9 mouse cellular contexts compared by ENCODE assay signal in genomic region chr9:71750015-71750672, GRCm38 (mm10). TPM values are rescaled to one million over a fixed set of nuclear protein-coding genes. Genes with fewer than 3 reads are reported as not detected.
A peak's percentile ranks its signal among the peaks of the same experiment; 100 is the strongest.
DNase-seq lines count a peak whose midpoint lies in the region; ATAC-seq and TF ChIP-seq lines count a peak whose summit lies in the region.
"Had no signal": no experiment of that assay in that cellular context is flagged by ENCODE, and none has a peak within 500 bp of the region (broad histone marks: within the 10 kb centered on the region; RNA-seq: fewer than 3 reads in every experiment).

No protein-coding gene starts in this region.

- H3K36me3 ChIP-seq in intestine, embryonic 14.5 days (ENCODE audit: control insufficient read depth, insufficient read depth, low read length) = no peaks in the 10 kb centered on the region
- no peaks in the 10 kb centered on the region for H3K36me3 ChIP-seq in intestine, postnatal 0 days (ENCODE audit: control insufficient read depth, insufficient read depth)
- H3K36me3 ChIP-seq in embryonic facial prominence, embryonic 14.5 days (ENCODE audit: control insufficient read depth, insufficient read depth, low read length) = no peaks in the 10 kb centered on the region
- no peaks in the 10 kb centered on the region for H3K36me3 ChIP-seq in kidney, embryonic 16.5 days (ENCODE audit: insufficient read depth, low read length)
- no peaks in the 10 kb centered on the region for H3K36me3 ChIP-seq in midbrain, postnatal 0 days (ENCODE audit: insufficient read depth, low read length)
- no peaks in the 10 kb centered on the region for H3K36me3 ChIP-seq in hindbrain, embryonic 13.5 days
- H3K36me3 ChIP-seq: limb, embryonic 15.5 days had no signal

- no peak for DNase-seq in intestine, embryonic 14.5 days (ENCODE audit: low spot score)
- DNase-seq in embryonic facial prominence, embryonic 14.5 days (ENCODE audit: low spot score) = peak; percentile 68
- DNase-seq in midbrain, postnatal 0 days (ENCODE audit: low spot score) = peak; percentile 30
- DNase-seq in layer of hippocampus, postnatal 25 days (ENCODE audit: extremely low spot score in 1 of 2, low spot score in 1 of 2) = no peak
- DNase-seq in gastrocnemius, postnatal 4 days (ENCODE audit: low spot score in 2 of 2) = no peak

- no peaks in the 10 kb centered on the region for H3K9me3 ChIP-seq in intestine, embryonic 14.5 days (ENCODE audit: control insufficient read depth, low read length)
- H3K9me3 ChIP-seq in intestine, postnatal 0 days (ENCODE audit: control insufficient read depth) = no peaks in the 10 kb centered on the region
- H3K9me3 ChIP-seq in embryonic facial prominence, embryonic 14.5 days (ENCODE audit: control insufficient read depth, low read length) = no peaks in the 10 kb centered on the region
- H3K9me3 ChIP-seq in kidney, embryonic 16.5 days (ENCODE audit: low read length) = no peaks in the 10 kb centered on the region
- H3K9me3 ChIP-seq in midbrain, postnatal 0 days (ENCODE audit: low read length) = no peaks in the 10 kb centered on the region
- H3K9me3 ChIP-seq in hindbrain, embryonic 13.5 days = no peaks in the 10 kb centered on the region
- H3K9me3 ChIP-seq: limb, embryonic 15.5 days had no signal

- 0 out of 2 replicates have a peak overlapping the region, but pooled peaks have one; percentile 43 for H3K27ac ChIP-seq in intestine, embryonic 14.5 days (ENCODE audit: low read depth)
- H3K27ac ChIP-seq in intestine, postnatal 0 days (ENCODE audit: low read depth, low read length) = no peak overlapping the region
- H3K27ac ChIP-seq in embryonic facial prominence, embryonic 14.5 days (replicated peaks; ENCODE audit: low read depth, low read length) = no peak overlapping the region
- peak overlapping the region; percentile 19; the same call in 1 of the 2 replicates for H3K27ac ChIP-seq in kidney, embryonic 16.5 days (ENCODE audit: low read length)
- no peak overlapping the region for H3K27ac ChIP-seq in midbrain, postnatal 0 days (ENCODE audit: low read depth, low read length)
- no peak overlapping the region for H3K27ac ChIP-seq in hindbrain, embryonic 13.5 days
- H3K27ac ChIP-seq: limb, embryonic 15.5 days had no signal

- ATAC-seq in intestine, embryonic 14.5 days (replicated peaks; ENCODE audit: low FRiP score, low TSS enrichment, low read depth) = no peak
- ATAC-seq in intestine, postnatal 0 days = no peak
- peak; percentile 28; the same call in 1 of the 2 replicates for ATAC-seq in embryonic facial prominence, embryonic 14.5 days (ENCODE audit: low read depth)
- peak; percentile 35; the same call in 1 of the 2 replicates for ATAC-seq in kidney, embryonic 16.5 days (ENCODE audit: low FRiP score, low TSS enrichment)
- no peak for ATAC-seq in midbrain, postnatal 0 days (ENCODE audit: low FRiP score)
- no peak for ATAC-seq in hindbrain, embryonic 13.5 days (ENCODE audit: low FRiP score)

- H3K27me3 ChIP-seq in intestine, embryonic 14.5 days (replicated peaks; ENCODE audit: control insufficient read depth, insufficient read depth, low read length) = no peaks in the 10 kb centered on the region
- H3K27me3 ChIP-seq in intestine, postnatal 0 days (replicated peaks; ENCODE audit: control insufficient read depth, insufficient read depth, low read length) = no peaks in the 10 kb centered on the region
- H3K27me3 ChIP-seq in embryonic facial prominence, embryonic 14.5 days (replicated peaks; ENCODE audit: control insufficient read depth, insufficient read depth, low read length) = no peaks in the 10 kb centered on the region
- no peaks in the 10 kb centered on the region for H3K27me3 ChIP-seq in kidney, embryonic 16.5 days (ENCODE audit: insufficient read depth, low read length)
- no peaks in the 10 kb centered on the region for H3K27me3 ChIP-seq in midbrain, postnatal 0 days (ENCODE audit: insufficient read depth, low read length)
- no peaks in the 10 kb centered on the region for H3K27me3 ChIP-seq in hindbrain, embryonic 13.5 days
- H3K27me3 ChIP-seq: limb, embryonic 15.5 days had no signal

- 0 out of 2 replicates have a peak overlapping the region, but pooled peaks have one; percentile 5 for H3K4me2 ChIP-seq in intestine, embryonic 14.5 days (ENCODE audit: low read length)
- H3K4me2 ChIP-seq in intestine, postnatal 0 days (replicated peaks; ENCODE audit: low read depth) = no peak overlapping the region
- H3K4me2 ChIP-seq in embryonic facial prominence, embryonic 14.5 days (ENCODE audit: low read depth, low read length) = no peak overlapping the region
- no peak overlapping the region for H3K4me2 ChIP-seq in kidney, embryonic 16.5 days (replicated peaks; ENCODE audit: low read depth, low read length)
- H3K4me2 ChIP-seq in midbrain, postnatal 0 days (ENCODE audit: low read depth, low read length, poor library complexity, severe bottlenecking) = no peak overlapping the region
- no peak overlapping the region for H3K4me2 ChIP-seq in hindbrain, embryonic 13.5 days
- H3K4me2 ChIP-seq: limb, embryonic 15.5 days had no signal

- no peak for TF ChIP-seq CTCF in intestine, postnatal 0 days (IDR thresholded peaks at IDR 0.05; ENCODE audit: low read depth)
- no peak for TF ChIP-seq CTCF in midbrain, postnatal 0 days (IDR thresholded peaks at IDR 0.05)

- peaks cover 30% of the 10 kb centered on the region for H3K4me1 ChIP-seq in intestine, embryonic 14.5 days (replicated peaks; ENCODE audit: control insufficient read depth, insufficient read depth, low read length)
- peaks cover 7% of the 10 kb centered on the region for H3K4me1 ChIP-seq in intestine, postnatal 0 days (replicated peaks; ENCODE audit: control insufficient read depth, insufficient read depth, low read length)
- H3K4me1 ChIP-seq in embryonic facial prominence, embryonic 14.5 days (ENCODE audit: control insufficient read depth, insufficient read depth, low read length) = peaks cover 22% of the 10 kb centered on the region
- peaks cover 28% of the 10 kb centered on the region for H3K4me1 ChIP-seq in kidney, embryonic 16.5 days (ENCODE audit: insufficient read depth, low read length)
- H3K4me1 ChIP-seq in midbrain, postnatal 0 days (ENCODE audit: insufficient read depth, low read length) = no peaks in the 10 kb centered on the region
- H3K4me1 ChIP-seq in hindbrain, embryonic 13.5 days (replicated peaks) = 0 out of 2 replicates have a peak, but pooled peaks cover 9% of the 10 kb centered on the region

- WGBS in intestine, embryonic 14.5 days = 12% methylated on average over 4 of the region's 4 CpGs
- WGBS in intestine, postnatal 0 days = 16% methylated on average over 4 of the region's 4 CpGs
- WGBS in embryonic facial prominence, embryonic 14.5 days = 30% methylated on average over 4 of the region's 4 CpGs
- WGBS in kidney, embryonic 16.5 days = 14% methylated on average over 4 of the region's 4 CpGs
- WGBS in midbrain, postnatal 0 days = 13% methylated on average over 4 of the region's 4 CpGs
- WGBS in hindbrain, embryonic 13.5 days = 9% methylated on average over 4 of the region's 4 CpGs

- H3K4me3 ChIP-seq in intestine, embryonic 14.5 days (ENCODE audit: low read depth, low read length) = no peak overlapping the region
- no peak overlapping the region for H3K4me3 ChIP-seq in intestine, postnatal 0 days (ENCODE audit: low read depth, low read length)
- H3K4me3 ChIP-seq in embryonic facial prominence, embryonic 14.5 days (ENCODE audit: low read depth, low read length) = no peak overlapping the region
- H3K4me3 ChIP-seq in kidney, embryonic 16.5 days (ENCODE audit: low read length) = no peak overlapping the region
- H3K4me3 ChIP-seq in midbrain, postnatal 0 days (ENCODE audit: low read depth, low read length) = no peak overlapping the region
- no peak overlapping the region for H3K4me3 ChIP-seq in hindbrain, embryonic 13.5 days
- H3K4me3 ChIP-seq: limb, embryonic 15.5 days had no signal

- H3K9ac ChIP-seq in intestine, embryonic 14.5 days (ENCODE audit: low read length) = no peak overlapping the region
- no peak overlapping the region for H3K9ac ChIP-seq in intestine, postnatal 0 days (ENCODE audit: low read depth, low read length)
- H3K9ac ChIP-seq in embryonic facial prominence, embryonic 14.5 days (ENCODE audit: low read depth, low read length) = no peak overlapping the region
- no peak overlapping the region for H3K9ac ChIP-seq in kidney, embryonic 16.5 days (replicated peaks; ENCODE audit: low read length)
- no peak overlapping the region for H3K9ac ChIP-seq in midbrain, postnatal 0 days (replicated peaks; ENCODE audit: low read length, poor library complexity, severe bottlenecking)
- no peak overlapping the region for H3K9ac ChIP-seq in hindbrain, embryonic 13.5 days
- H3K9ac ChIP-seq: limb, embryonic 15.5 days had no signal

RNA-seq across cellular contexts. Expression of gene Cgnl1, which starts 21.3 kb away (rescaled TPM):
- 9.8 and 10.6 TPM in 2 replicates for polyA plus RNA-seq in intestine, embryonic 14.5 days (2014; fragmentation: Nextera tagmentation; extraction: Ambion mirVana)
- polyA plus RNA-seq in intestine, postnatal 0 days (2015; fragmentation: Nextera tagmentation; extraction: Ambion mirVana) = 4.0 and 4.3 TPM in 2 replicates
- 11.7 and 12.6 TPM in 2 replicates for polyA plus RNA-seq in embryonic facial prominence, embryonic 14.5 days (2014; fragmentation: Nextera tagmentation; extraction: Ambion mirVana)
- polyA plus RNA-seq in kidney, embryonic 16.5 days (2015; fragmentation: Nextera tagmentation; extraction: Ambion mirVana) = 30.9 and 33.2 TPM in 2 replicates
- total RNA-seq in midbrain, postnatal 0 days (2014; rRNA removed) = 5.7 and 11.2 TPM in 2 replicates
- 4.6 and 4.9 TPM in 2 replicates for polyA plus RNA-seq in midbrain, postnatal 0 days (2015; fragmentation: Nextera tagmentation; extraction: Ambion mirVana)
- 1 to 10 TPM; 6.0 to 7.7 TPM for total RNA-seq in layer of hippocampus, postnatal 25 days (2021)
- 10 to 100 TPM; 21.6 to 22.0 TPM for total RNA-seq in gastrocnemius, postnatal 4 days (2021)
- polyA plus RNA-seq in hindbrain, embryonic 13.5 days (2015; fragmentation: Nextera tagmentation; extraction: Ambion mirVana) = 7.7 and 8.9 TPM in 2 replicates

Comparison
In these comparisons a context has a peak if more than half of its experiments do, and no peak if none do; other contexts are left out.
1. H3K27ac ChIP-seq: peak in intestine, embryonic 14.5 days (single experiment) and kidney, embryonic 16.5 days (single experiment); none in intestine, postnatal 0 days (single experiment), embryonic facial prominence, embryonic 14.5 days (single experiment), midbrain, postnatal 0 days (single experiment) and hindbrain, embryonic 13.5 days (single experiment).
2. ATAC-seq: peak in embryonic facial prominence, embryonic 14.5 days (single experiment) and kidney, embryonic 16.5 days (single experiment); none in intestine, embryonic 14.5 days (single experiment), intestine, postnatal 0 days (single experiment), midbrain, postnatal 0 days (single experiment) and hindbrain, embryonic 13.5 days (single experiment).
3. DNase-seq: peak in embryonic facial prominence, embryonic 14.5 days (single experiment) and midbrain, postnatal 0 days (single experiment); none in intestine, embryonic 14.5 days (single experiment), layer of hippocampus, postnatal 25 days (0 of 2) and gastrocnemius, postnatal 4 days (0 of 2).